In the genomic region with DNA sequence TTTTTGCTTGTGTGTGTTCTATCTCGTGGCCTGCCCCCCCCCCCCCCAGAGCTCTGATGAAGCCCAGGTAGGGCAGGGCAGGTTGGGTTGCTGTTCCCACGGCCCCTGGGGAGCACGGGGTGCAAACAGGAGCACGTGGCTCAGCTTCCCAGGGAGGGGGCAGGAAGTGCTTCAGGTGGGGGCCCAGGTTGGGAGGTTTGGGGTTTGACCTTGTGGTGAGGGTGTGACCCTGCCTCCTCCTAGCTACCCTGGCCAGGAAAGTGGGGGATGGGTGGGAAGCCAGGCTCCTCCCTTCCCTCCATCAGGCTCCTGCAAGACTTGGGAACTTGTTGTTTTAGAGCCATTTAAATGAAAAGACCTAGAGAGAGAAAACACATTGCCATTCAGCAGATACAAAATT, we compare ENCODE assay signal across 14 mouse cellular contexts. TPM values are rescaled to one million over a fixed set of nuclear protein-coding genes. Genes with fewer than 3 reads are reported as not detected.
DNase-seq lines count a peak whose midpoint lies in the region; ATAC-seq lines count a peak whose summit lies in the region.
"Had no signal": no experiment of that assay in that cellular context is flagged by ENCODE, and none has a peak within 500 bp of the region (broad histone marks: within the 10 kb centered on the region; RNA-seq: fewer than 3 reads in every experiment).

No protein-coding gene starts in this region.

- ATAC-seq in CD4-positive, CD25-positive, alpha-beta regulatory T cell, adult 4 months, result peak; percentile 39
- ATAC-seq: forebrain, embryonic 14.5 days had no signal

- peak; percentile 81 for DNase-seq in ES-CJ7 (ENCODE audit: low read depth, low spot score)
- peak; percentile 34 to 63 for DNase-seq in natural killer cell, adult 2 months (ENCODE audit: low spot score in 2 of 2)
- peak; percentile 78 for DNase-seq in thymus, postnatal 14 days
- no peak for DNase-seq in kidney, adult 11 months
- no peak for DNase-seq in gastrocnemius, adult 18-20 months (ENCODE audit: low spot score)
- DNase-seq in adrenal gland, adult 18-20 months (ENCODE audit: low spot score in 2 of 2), result no peak
- DNase-seq: cerebellum, adult 18-20 months; gastrocnemius, adult 2 months; kidney, adult 2 months had no signal

RNA-seq across cellular contexts. Expression of a gene that starts 23.3 kb away (rescaled TPM):
- polyA plus RNA-seq in CD4-positive, CD25-positive, alpha-beta regulatory T cell, adult 4 months (2017; shearing (Covaris generic)), result 10 to 100 TPM; 33.4 to 47.7 TPM
- under 1 TPM; 0.41 to 0.74 TPM for total RNA-seq in gastrocnemius, adult 18-20 months (2021)
- total RNA-seq in adrenal gland, adult 18-20 months (2021), result 10 to 100 TPM in 1 of 2 experiments, 1 to 10 TPM in 1; 6.0 to 12.3 TPM

RNA-seq across cellular contexts. Expression of a gene that starts 39.8 kb away (rescaled TPM):
- polyA plus RNA-seq in CD4-positive, CD25-positive, alpha-beta regulatory T cell, adult 4 months (2017; shearing (Covaris generic)), result 10 to 100 TPM in 1 of 2 experiments, 1 to 10 TPM in 1; 7.2 to 15.4 TPM
- total RNA-seq in gastrocnemius, adult 18-20 months (2021), result not detected
- 10 to 100 TPM in 1 of 2 experiments, 1 to 10 TPM in 1; 4.3 to 14.1 TPM for total RNA-seq in adrenal gland, adult 18-20 months (2021)
- total RNA-seq: gastrocnemius, adult 2 months; megakaryocyte-erythroid progenitor cell, adult 5-6 weeks had no signal
- polyA plus RNA-seq: heart, embryonic 12.5 days had no signal

RNA-seq across cellular contexts. Expression of a gene that starts 54.4 kb away (rescaled TPM):
- polyA plus RNA-seq in CD4-positive, CD25-positive, alpha-beta regulatory T cell, adult 4 months (2017; shearing (Covaris generic)), result not detected
- total RNA-seq in gastrocnemius, adult 18-20 months (2021), result not detected
- total RNA-seq in adrenal gland, adult 18-20 months (2021), result under 1 TPM in 1 of 2 experiments, not detected in 1; 0.33 TPM
- total RNA-seq: gastrocnemius, adult 2 months; megakaryocyte-erythroid progenitor cell, adult 5-6 weeks had no signal
- polyA plus RNA-seq: heart, embryonic 12.5 days; kidney, adult 2 months; limb, embryonic 14.5 days had no signal

Comparison
In these comparisons a context has a peak if more than half of its experiments do, and no peak if none do; other contexts are left out.
1. DNase-seq: peak in ES-CJ7 (single experiment), natural killer cell, adult 2 months (2 of 2) and thymus, postnatal 14 days (single experiment); none in kidney, adult 11 months (single experiment), gastrocnemius, adult 18-20 months (single experiment) and adrenal gland, adult 18-20 months (0 of 2).
2. RNA of a gene that starts 23.3 kb away (total RNA-seq): 6.0 to 12.3 TPM in adrenal gland, adult 18-20 months; 0.41 to 0.74 TPM in gastrocnemius, adult 18-20 months; every median in the first group is over 4 times any median in the second.
3. RNA of a gene that starts 39.8 kb away (total RNA-seq): 4.3 to 14.1 TPM in adrenal gland, adult 18-20 months; not detected in gastrocnemius, adult 18-20 months; every median in the first group is over 4 times any median in the second.